Mouse (Mus musculus): Measurements from ENCODE around the gene Gpr137c. TPM values are rescaled to one million over a fixed set of nuclear protein-coding genes. Genes with fewer than 3 reads are reported as not detected.

The Gpr137c gene
- polyA plus RNA-seq, 1 experiment, result 2.1 TPM

- no peaks in the 10 kb centered on the region for H3K27me3 ChIP-seq (ENCODE audit: control insufficient read depth, insufficient read depth, low read length)
- peaks cover 1% of the 10 kb centered on the region; the same call in 1 of the 2 replicates for H3K36me3 ChIP-seq (ENCODE audit: control insufficient read depth, insufficient read depth, low read length)
- H3K4me1 ChIP-seq (ENCODE audit: control insufficient read depth, insufficient read depth, insufficient read length, low read length), result no peaks in the 10 kb centered on the region; the same call in 1 of the 2 replicates
- no peak overlapping the region for H3K27ac ChIP-seq (ENCODE audit: insufficient read depth, low read depth, low read length)
- no peak overlapping the region for H3K4me3 ChIP-seq (ENCODE audit: low read depth, low read length)
- TF ChIP-seq POLR2A (IDR thresholded peaks at IDR 0.05; ENCODE audit: low read depth, low read length) (no peak), CTCF (IDR thresholded peaks at IDR 0.05; ENCODE audit: extremely low read depth, insufficient read length, insufficient replicate concordance, low read depth, low read length) (no peak)
Measured at GRCm38 (mm10) chr14:45200607-45201006, 18.9 kb upstream of the Gpr137c start.

- Histone ChIP-seq H3K36me3 (ENCODE audit: control insufficient read depth, insufficient read depth, low read length) (peaks cover 5% of the 10 kb centered on the region; the same call in 1 of the 2 replicates), H3K27ac (ENCODE audit: insufficient read depth, low read depth, low read length) (no peak overlapping the region), H3K4me3 (ENCODE audit: low read depth, low read length) (no peak overlapping the region), H3K4me1 (ENCODE audit: control insufficient read depth, insufficient read depth, insufficient read length, low read length) (no peaks in the 10 kb centered on the region), H3K27me3 (ENCODE audit: control insufficient read depth, insufficient read depth, low read length) (no peaks in the 10 kb centered on the region)
- no peak for TF ChIP-seq CTCF (IDR thresholded peaks at IDR 0.05; ENCODE audit: extremely low read depth, insufficient read length, insufficient replicate concordance, low read depth, low read length)
- no peak for TF ChIP-seq POLR2A (IDR thresholded peaks at IDR 0.05; ENCODE audit: low read depth, low read length)
- 84% methylated on average over 4 of the region's 4 CpGs for WGBS
Measured at GRCm38 (mm10) chr14:45210683-45211082, 8.8 kb upstream of the Gpr137c start.

GRCm38 (mm10) chr14:45211431-45211830 lies 8.1 kb upstream of the Gpr137c start:
- WGBS, result 91% methylated on average over 1 of the region's 1 CpGs
- H3K36me3 ChIP-seq (ENCODE audit: control insufficient read depth, insufficient read depth, low read length), result peaks cover 5% of the 10 kb centered on the region; the same call in 1 of the 2 replicates
- H3K27ac ChIP-seq (ENCODE audit: insufficient read depth, low read depth, low read length), result no peak overlapping the region
- no peaks in the 10 kb centered on the region for H3K27me3 ChIP-seq (ENCODE audit: control insufficient read depth, insufficient read depth, low read length)
- TF ChIP-seq POLR2A (IDR thresholded peaks at IDR 0.05; ENCODE audit: low read depth, low read length), result no peak
- TF ChIP-seq CTCF (IDR thresholded peaks at IDR 0.05; ENCODE audit: extremely low read depth, insufficient read length, insufficient replicate concordance, low read depth, low read length), result no peak
- H3K4me3 ChIP-seq (ENCODE audit: low read depth, low read length), result no peak overlapping the region
- H3K4me1 ChIP-seq (ENCODE audit: control insufficient read depth, insufficient read depth, insufficient read length, low read length), result no peaks in the 10 kb centered on the region

GRCm38 (mm10) chr14:45216711-45217340 lies 2.7 kb upstream of the Gpr137c start:
- H3K4me1 ChIP-seq (ENCODE audit: control insufficient read depth, insufficient read depth, insufficient read length, low read length), result peaks cover 2% of the 10 kb centered on the region; the same call in 1 of the 2 replicates
- TF ChIP-seq CTCF (IDR thresholded peaks at IDR 0.05; ENCODE audit: extremely low read depth, insufficient read length, insufficient replicate concordance, low read depth, low read length) (no peak), POLR2A (IDR thresholded peaks at IDR 0.05; ENCODE audit: low read depth, low read length) (no peak)
- 85% methylated on average over 9 of the region's 9 CpGs for WGBS
- no peak overlapping the region for H3K4me3 ChIP-seq (ENCODE audit: low read depth, low read length)
- no peak overlapping the region for H3K27ac ChIP-seq (ENCODE audit: insufficient read depth, low read depth, low read length)
- no peaks in the 10 kb centered on the region for H3K27me3 ChIP-seq (ENCODE audit: control insufficient read depth, insufficient read depth, low read length)
- H3K36me3 ChIP-seq (ENCODE audit: control insufficient read depth, insufficient read depth, low read length), result 0 out of 2 replicates have a peak, but pooled peaks cover 1% of the 10 kb centered on the region

- Histone ChIP-seq H3K27me3 (ENCODE audit: control insufficient read depth, insufficient read depth, low read length) (no peaks in the 10 kb centered on the region), H3K36me3 (ENCODE audit: control insufficient read depth, insufficient read depth, low read length) (no peaks in the 10 kb centered on the region), H3K4me3 (ENCODE audit: low read depth, low read length) (no peak overlapping the region), H3K27ac (ENCODE audit: insufficient read depth, low read depth, low read length) (no peak overlapping the region), H3K4me1 (ENCODE audit: control insufficient read depth, insufficient read depth, insufficient read length, low read length) (peaks cover 2% of the 10 kb centered on the region; the same call in 1 of the 2 replicates)
- TF ChIP-seq CTCF (IDR thresholded peaks at IDR 0.05; ENCODE audit: extremely low read depth, insufficient read length, insufficient replicate concordance, low read depth, low read length) (no peak), POLR2A (IDR thresholded peaks at IDR 0.05; ENCODE audit: low read depth, low read length) (no peak)
- 44% methylated on average over 4 of the region's 4 CpGs for WGBS
Measured at GRCm38 (mm10) chr14:45217693-45218092, 1.8 kb upstream of the Gpr137c start.

- under 1% methylated on average over 59 of the region's 59 CpGs for WGBS
- Histone ChIP-seq H3K27me3 (ENCODE audit: control insufficient read depth, insufficient read depth, low read length) (no peaks in the 10 kb centered on the region), H3K4me1 (ENCODE audit: control insufficient read depth, insufficient read depth, insufficient read length, low read length) (peaks cover 2% of the 10 kb centered on the region; the same call in 1 of the 2 replicates), H3K36me3 (ENCODE audit: control insufficient read depth, insufficient read depth, low read length) (no peaks in the 10 kb centered on the region), H3K4me3 (ENCODE audit: low read depth, low read length) (peak within 1 kb of the TSS; percentile 84), H3K27ac (ENCODE audit: insufficient read depth, low read depth, low read length) (peak within 1 kb of the TSS; percentile 42; the same call in 1 of the 2 replicates)
- TF ChIP-seq POLR2A (IDR thresholded peaks at IDR 0.05; ENCODE audit: low read depth, low read length) (no peak), CTCF (IDR thresholded peaks at IDR 0.05; ENCODE audit: extremely low read depth, insufficient read length, insufficient replicate concordance, low read depth, low read length) (no peak)
Measured at GRCm38 (mm10) chr14:45220090-45220956, 806 bp downstream of the Gpr137c start, which contains the start of gene Txndc16. Gene Txndc16, minus strand, starts transcription at chr14:45220328.

All from small intestine, adult 2 months (tissue).